Mouse (Mus musculus) embryonic facial prominence, embryonic 12.5 days (tissue): ENCODE data around the gene BC004004. TPM values are rescaled to one million over a fixed set of nuclear protein-coding genes. Genes with fewer than 3 reads are reported as not detected.
A peak's percentile ranks its signal among the peaks of the same experiment; 100 is the strongest.

Experiments
- ATAC-seq: fragments of 200-750 bp; cut with Nextera tagmentation; 2 replicates; pipeline ENCODE4 v1.8.0; 2017; ENCODE audit not compliant: insufficient number of reproducible peaks, insufficient read depth, low FRiP score, low TSS enrichment
- H3K27ac ChIP-seq: fragments of 300-500 bp; sonication (generic); 2 replicates; pipeline ENCODE4 v1.5.1; 2016; ENCODE audit warnings: mild to moderate bottlenecking
- H3K27me3 ChIP-seq: fragments of 300-500 bp; sonication (generic); 2 replicates; pipeline ENCODE4 v1.6.1; 2016; ENCODE audit warnings: mild to moderate bottlenecking, moderate library complexity
- H3K36me3 ChIP-seq: fragments of 300-500 bp; sonication (generic); 2 replicates; pipeline ENCODE4 v1.6.1; 2016; ENCODE audit warnings: mild to moderate bottlenecking
- H3K4me1 ChIP-seq: fragments of 300-500 bp; sonication (generic); 2 replicates; pipeline ENCODE4 v1.6.1; 2016
- H3K4me2 ChIP-seq: fragments of 300-500 bp; sonication (generic); replicated peaks from 2 replicates; pipeline ENCODE4 v1.6.1; 2016; ENCODE audit warnings: mild to moderate bottlenecking, moderate library complexity
- H3K4me3 ChIP-seq: fragments of 300-500 bp; sonication (generic); 2 replicates; pipeline ENCODE4 v1.5.1; 2016; ENCODE audit warnings: mild to moderate bottlenecking
- H3K9ac ChIP-seq: fragments of 300-500 bp; sonication (generic); 2 replicates; pipeline ENCODE4 v1.6.1; 2016; ENCODE audit warnings: mild to moderate bottlenecking, moderate library complexity
- H3K9me3 ChIP-seq: fragments of 300-500 bp; sonication (generic); 2 replicates; pipeline ENCODE4 v1.6.1; 2016; ENCODE audit warnings: mild to moderate bottlenecking, moderate library complexity
- WGBS: fragments of 180-500 bp; shearing (Covaris S2); methylation state at CpG from one replicate; pipeline ENCODE4 v1.1.7; 2016; 5-methylcytosine and 5-hydroxymethylcytosine counted together
- polyA plus RNA-seq: library from polyadenylated mRNA; unstranded; fragments of >200 nt; fragmentation: Nextera tagmentation; extraction: Ambion mirVana; gene quantifications from 2 replicates; pipeline ENCODE4 v1.2.1, GENCODE M21; 2016

BC004004 gene
- polyA plus RNA-seq, 1 experiment from 2014 or later: 56.5 TPM

DNA sequence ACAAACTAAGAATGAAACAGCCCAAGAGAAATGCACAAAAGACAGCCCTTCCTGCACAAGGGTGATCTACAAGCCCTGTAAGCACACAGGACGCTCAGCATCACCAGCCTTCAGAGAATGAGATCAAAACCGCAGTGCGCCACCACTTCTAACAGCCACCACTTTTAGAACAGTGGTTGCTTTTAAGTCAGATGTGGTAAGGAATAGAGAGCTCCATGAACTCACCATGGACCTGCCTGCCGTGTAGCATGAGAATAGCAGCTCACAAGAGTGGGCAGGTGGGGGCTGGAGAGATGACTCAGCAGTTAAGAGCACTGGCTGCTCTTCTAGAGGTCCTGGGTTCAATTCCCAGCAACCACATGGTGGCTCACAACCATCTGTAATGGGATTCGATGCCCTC is 11.8 kb downstream of the BC004004 start:
- no peak overlapping the region for H3K9ac ChIP-seq
- H3K27ac ChIP-seq: no peak overlapping the region
- no peak overlapping the region for H3K4me2 ChIP-seq
- no peak overlapping the region for H3K4me3 ChIP-seq
- WGBS: 91% methylated on average over 5 of the region's 5 CpGs
- H3K9me3 ChIP-seq: no peaks in the 10 kb centered on the region
- H3K4me1 ChIP-seq: no peaks in the 10 kb centered on the region
- ATAC-seq: no peak
- no peaks in the 10 kb centered on the region for H3K27me3 ChIP-seq
- peaks cover 22% of the 10 kb centered on the region for H3K36me3 ChIP-seq

DNA sequence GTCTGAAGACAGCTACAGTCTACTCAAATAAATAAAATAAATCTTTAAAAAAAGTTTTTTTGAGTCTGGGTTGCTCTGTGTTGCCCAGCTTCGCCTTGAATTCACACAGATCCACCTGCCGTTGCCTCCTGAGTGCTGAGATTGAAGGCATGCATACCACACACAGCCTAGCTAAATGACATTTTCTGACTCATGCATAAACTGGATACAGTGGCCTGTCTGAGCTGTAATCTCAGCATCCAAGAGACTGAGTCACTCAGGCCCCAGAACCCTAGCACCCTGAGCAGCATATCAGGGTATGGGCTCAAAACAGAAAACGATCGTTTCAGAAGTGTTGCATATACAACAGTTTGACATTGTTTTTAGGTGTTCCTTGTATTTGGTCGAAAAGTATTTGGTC is 13.0 kb downstream of the BC004004 start:
- H3K9me3 ChIP-seq: no peaks in the 10 kb centered on the region
- H3K9ac ChIP-seq: no peak overlapping the region
- H3K27ac ChIP-seq: no peak overlapping the region
- no peaks in the 10 kb centered on the region for H3K4me1 ChIP-seq
- 86% methylated on average over 5 of the region's 5 CpGs for whole genome bisulfite sequencing
- no peaks in the 10 kb centered on the region for H3K27me3 ChIP-seq
- no peak overlapping the region for H3K4me3 ChIP-seq
- no peak overlapping the region for H3K4me2 ChIP-seq
- H3K36me3 ChIP-seq: peaks cover 27% of the 10 kb centered on the region
- no peak for ATAC-seq

DNA sequence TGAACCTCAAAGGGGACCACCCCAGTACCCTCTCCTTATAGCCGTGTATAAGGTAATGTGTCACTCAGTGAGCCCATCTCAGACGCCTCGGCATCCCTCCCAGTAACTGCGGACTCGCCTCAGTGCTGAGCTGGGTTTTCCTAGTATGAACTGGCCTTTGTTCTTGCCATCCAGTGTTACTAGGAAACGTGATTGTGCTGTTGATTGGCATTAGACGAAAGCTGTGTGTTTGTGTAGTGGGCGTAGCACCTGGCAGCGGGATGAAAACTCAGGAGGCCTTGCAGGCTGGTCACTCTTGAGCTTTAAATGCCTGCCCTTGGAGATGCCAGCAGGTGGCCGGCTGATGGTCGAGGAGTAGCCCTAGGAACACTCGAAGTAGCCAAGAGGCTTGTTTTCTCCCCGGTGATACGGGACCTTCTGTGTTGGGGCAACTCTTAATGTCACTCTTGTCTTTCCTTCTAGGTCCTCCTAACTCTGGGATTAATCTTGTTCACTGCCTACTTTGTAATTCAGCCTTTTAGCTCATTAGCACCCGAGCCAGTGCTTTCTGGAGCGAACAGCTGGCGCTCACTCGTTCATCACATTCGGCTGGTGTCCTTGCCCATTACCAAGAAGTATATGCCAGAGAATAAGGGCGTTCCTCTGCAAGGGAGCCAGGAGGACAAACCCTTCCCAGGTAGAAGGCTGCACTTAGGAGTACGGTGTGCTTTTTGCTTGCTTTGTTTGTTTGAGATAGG is 13.8 kb downstream of the BC004004 start:
- Histone ChIP-seq H3K4me3 (no peak overlapping the region), H3K9me3 (no peaks in the 10 kb centered on the region), H3K27ac (no peak overlapping the region), H3K27me3 (no peaks in the 10 kb centered on the region), H3K4me1 (no peaks in the 10 kb centered on the region), H3K4me2 (no peak overlapping the region), H3K9ac (no peak overlapping the region), H3K36me3 (peaks cover 27% of the 10 kb centered on the region)
- no peak for ATAC-seq
- 79% methylated on average over 21 of the region's 21 CpGs for WGBS

DNA sequence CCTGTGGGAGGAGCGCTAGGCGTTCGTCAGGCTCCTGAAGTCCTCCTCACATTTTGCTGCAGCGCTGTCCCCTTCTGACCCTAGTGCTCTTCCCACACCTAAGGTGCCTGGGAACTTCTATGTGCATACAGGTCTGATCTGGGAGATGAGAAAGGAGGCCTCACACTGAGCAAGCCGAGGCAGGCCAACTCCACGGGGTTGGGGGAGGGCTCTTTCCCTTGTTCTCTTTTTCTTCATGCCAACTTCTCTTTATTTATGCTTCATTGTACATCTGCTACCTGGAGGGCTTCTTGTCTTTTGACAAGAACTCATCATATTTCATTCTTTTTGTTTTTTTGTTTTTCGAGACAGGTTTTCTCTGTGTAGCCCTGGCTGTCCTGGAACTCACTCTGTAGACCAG is 23.2 kb downstream of the BC004004 start:
- Histone ChIP-seq H3K27ac (no peak overlapping the region), H3K9me3 (no peaks in the 10 kb centered on the region), H3K4me3 (no peak overlapping the region), H3K4me1 (0 out of 2 replicates have a peak, but pooled peaks cover 3% of the 10 kb centered on the region), H3K36me3 (peaks cover 16% of the 10 kb centered on the region), H3K4me2 (no peak overlapping the region), H3K9ac (no peak overlapping the region), H3K27me3 (no peaks in the 10 kb centered on the region)
- 83% methylated on average over 7 of the region's 7 CpGs for WGBS
- ATAC-seq: no peak

DNA sequence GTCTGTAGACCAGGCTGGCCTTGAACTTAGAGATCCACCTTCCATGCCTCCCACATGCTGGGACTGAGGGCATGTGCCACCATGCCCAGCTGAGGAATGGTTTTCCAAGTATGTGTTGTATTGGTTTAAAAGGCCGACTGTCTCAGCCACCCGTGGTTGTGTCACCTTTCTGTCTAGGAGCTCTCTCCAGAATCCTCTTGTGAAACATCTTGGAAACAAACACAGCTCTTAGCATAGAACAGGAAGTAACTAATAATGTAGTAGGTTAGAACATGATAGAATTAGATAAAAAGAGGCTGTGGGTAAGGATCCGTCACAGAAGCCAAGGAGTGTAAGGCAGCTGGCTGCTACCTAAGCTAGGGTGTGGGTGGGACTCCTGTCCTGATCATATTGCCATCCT is 24.4 kb downstream of the BC004004 start:
- H3K4me2 ChIP-seq: no peak overlapping the region
- WGBS: 83% methylated on average over 3 of the region's 3 CpGs
- H3K4me1 ChIP-seq: peaks cover 7% of the 10 kb centered on the region; the same call in 1 of the 2 replicates
- no peak overlapping the region for H3K9ac ChIP-seq
- no peak overlapping the region for H3K4me3 ChIP-seq
- ATAC-seq: no peak
- H3K27me3 ChIP-seq: no peaks in the 10 kb centered on the region
- no peak overlapping the region for H3K27ac ChIP-seq
- H3K9me3 ChIP-seq: no peaks in the 10 kb centered on the region
- peaks cover 23% of the 10 kb centered on the region for H3K36me3 ChIP-seq

DNA sequence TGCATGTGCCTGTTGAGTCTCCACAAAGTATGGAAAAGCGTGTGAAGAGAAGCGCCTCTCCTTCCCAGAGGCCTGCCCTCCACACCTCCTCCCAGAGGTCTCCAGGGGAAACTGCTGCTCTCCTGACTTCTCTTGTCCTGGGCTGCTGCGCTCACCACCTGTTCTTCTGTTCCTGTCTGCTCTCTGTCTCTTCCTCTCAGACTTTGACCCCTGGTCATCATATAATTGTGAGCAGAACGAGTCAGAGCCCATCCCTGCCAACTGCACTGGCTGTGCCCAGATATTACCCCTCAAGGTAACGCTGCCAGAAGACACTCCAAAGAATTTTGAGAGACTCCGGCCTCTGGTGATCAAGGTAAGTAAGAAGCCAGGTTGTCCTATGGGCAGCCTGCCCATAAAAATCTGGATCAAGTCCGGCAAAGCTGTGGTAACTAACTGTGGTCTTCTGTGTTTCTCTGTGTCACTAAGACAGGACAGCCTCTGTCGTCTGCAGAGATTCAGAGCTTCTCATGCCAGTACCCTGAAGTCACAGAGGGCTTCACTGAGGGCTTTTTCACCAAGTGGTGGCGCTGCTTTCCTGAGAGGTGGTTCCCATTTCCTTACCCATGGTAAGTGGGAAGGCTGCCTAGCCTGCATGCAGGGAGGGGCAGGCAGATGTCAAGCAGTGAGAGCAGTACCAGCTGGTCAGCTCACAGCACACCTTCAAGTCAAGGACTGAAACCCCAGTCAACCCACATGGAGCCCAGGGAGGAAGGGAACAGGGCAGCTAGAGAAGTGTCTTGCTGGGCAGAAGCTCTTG is 25.4 kb downstream of the BC004004 start:
- Histone ChIP-seq H3K27ac (no peak overlapping the region), H3K4me2 (no peak overlapping the region), H3K36me3 (peaks cover 29% of the 10 kb centered on the region), H3K4me1 (peaks cover 7% of the 10 kb centered on the region; the same call in 1 of the 2 replicates), H3K4me3 (no peak overlapping the region), H3K27me3 (no peaks in the 10 kb centered on the region), H3K9ac (no peak overlapping the region), H3K9me3 (no peaks in the 10 kb centered on the region)
- WGBS: 73% methylated on average over 9 of the region's 9 CpGs
- ATAC-seq: no peak

DNA sequence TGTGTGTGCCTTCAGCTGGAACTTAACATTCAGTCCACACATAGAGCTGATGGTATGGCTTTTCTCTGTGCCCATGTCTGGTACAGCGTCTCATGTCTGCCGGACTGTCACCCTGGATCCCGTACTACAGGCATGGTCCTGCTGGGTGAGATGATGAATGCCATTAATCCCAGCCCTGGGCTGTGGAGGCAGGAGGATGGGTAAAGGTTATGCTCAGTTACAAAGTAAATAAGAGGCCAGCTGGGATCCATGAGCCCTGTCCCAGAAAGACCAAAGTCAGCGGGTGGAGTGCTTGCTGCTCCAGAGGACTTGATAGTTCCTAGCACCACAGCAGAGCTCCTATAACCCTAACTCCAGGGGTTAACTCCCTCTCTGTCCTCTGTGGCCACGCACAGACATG is 27.2 kb downstream of the BC004004 start:
- 56% methylated on average over 5 of the region's 5 CpGs for WGBS
- Histone ChIP-seq H3K27ac (no peak overlapping the region), H3K9ac (no peak overlapping the region), H3K4me2 (no peak overlapping the region), H3K4me1 (peaks cover 7% of the 10 kb centered on the region; the same call in 1 of the 2 replicates), H3K9me3 (no peaks in the 10 kb centered on the region), H3K27me3 (no peaks in the 10 kb centered on the region), H3K4me3 (no peak overlapping the region), H3K36me3 (peaks cover 39% of the 10 kb centered on the region)
- ATAC-seq: no peak

DNA sequence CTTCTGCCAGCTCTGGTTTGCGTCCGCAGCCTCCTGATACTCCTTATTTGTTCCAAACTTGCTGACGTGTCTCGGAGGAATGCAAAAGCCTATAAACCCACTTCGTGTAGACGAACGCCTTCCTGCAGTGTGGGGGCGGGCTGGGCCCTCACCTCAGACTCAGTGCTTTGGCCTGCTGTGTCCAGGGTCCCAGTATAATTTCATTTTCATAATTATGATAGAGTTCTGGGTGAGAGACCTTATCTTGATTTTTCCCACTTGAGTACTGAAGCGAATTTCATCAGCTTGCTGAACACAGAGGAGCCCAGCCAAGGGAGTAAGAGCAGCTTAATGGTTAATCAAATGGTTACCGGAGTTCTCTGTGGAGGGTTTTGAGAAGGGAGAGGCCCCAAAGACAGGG is 28.7 kb downstream of the BC004004 start:
- H3K36me3 ChIP-seq: peaks cover 39% of the 10 kb centered on the region
- no peak overlapping the region for H3K9ac ChIP-seq
- H3K9me3 ChIP-seq: no peaks in the 10 kb centered on the region
- no peak overlapping the region for H3K27ac ChIP-seq
- H3K4me1 ChIP-seq: peaks cover 11% of the 10 kb centered on the region; the same call in 1 of the 2 replicates
- no peaks in the 10 kb centered on the region for H3K27me3 ChIP-seq
- no peak overlapping the region for H3K4me2 ChIP-seq
- no peak for ATAC-seq
- H3K4me3 ChIP-seq: no peak overlapping the region
- WGBS: 42% methylated on average over 10 of the region's 10 CpGs

DNA sequence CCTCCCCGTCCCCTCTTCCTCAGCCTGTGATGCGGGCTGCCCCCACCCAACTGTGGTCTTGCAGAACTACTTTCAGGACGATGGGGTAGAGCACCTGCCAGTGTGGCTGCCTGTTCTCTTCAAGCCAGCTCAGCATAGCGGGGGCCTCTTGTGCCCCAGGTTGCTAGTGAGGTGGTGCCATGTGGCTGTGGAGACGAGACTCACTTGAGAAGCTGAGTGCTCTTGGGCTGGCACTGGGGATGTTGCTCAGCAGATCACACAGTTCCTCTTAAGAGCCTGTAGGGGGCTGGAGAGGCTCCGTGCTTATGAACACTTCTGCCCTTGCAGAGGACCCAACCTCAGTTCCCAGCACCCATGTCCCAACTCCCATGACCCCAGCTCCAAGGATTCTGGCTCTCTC is 29.2 kb downstream of the BC004004 start:
- peaks cover 39% of the 10 kb centered on the region for H3K36me3 ChIP-seq
- H3K4me3 ChIP-seq: no peak overlapping the region
- H3K27ac ChIP-seq: no peak overlapping the region
- no peak overlapping the region for H3K9ac ChIP-seq
- H3K4me1 ChIP-seq: peaks cover 16% of the 10 kb centered on the region; the same call in 1 of the 2 replicates
- 86% methylated on average over 6 of the region's 6 CpGs for WGBS
- ATAC-seq: no peak; the same call in 1 of the 2 replicates
- no peaks in the 10 kb centered on the region for H3K9me3 ChIP-seq
- H3K27me3 ChIP-seq: no peaks in the 10 kb centered on the region
- no peak overlapping the region for H3K4me2 ChIP-seq

DNA sequence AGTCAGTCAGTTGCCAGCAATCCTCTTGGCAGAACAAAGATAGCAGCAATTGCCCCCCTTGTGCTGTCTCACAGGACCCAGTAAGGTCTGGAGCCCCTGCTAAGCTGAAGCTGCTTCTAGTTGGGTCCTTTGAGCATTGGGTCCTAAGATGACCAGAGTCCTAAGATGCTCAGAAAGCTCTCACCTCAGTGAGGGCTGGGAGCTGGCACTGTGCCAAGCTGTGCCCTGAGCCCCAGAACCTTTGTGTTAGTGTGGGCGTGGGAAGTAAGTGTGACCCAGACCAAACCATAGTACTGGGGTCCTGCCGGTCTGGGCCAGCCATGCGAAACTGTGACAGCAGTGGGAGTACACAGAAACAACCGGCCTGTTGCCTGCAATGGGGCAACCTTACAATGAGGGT is 30.7 kb downstream of the BC004004 start:
- Histone ChIP-seq H3K36me3 (peaks cover 39% of the 10 kb centered on the region), H3K9ac (no peak overlapping the region), H3K4me3 (no peak overlapping the region), H3K4me1 (peaks cover 27% of the 10 kb centered on the region), H3K27ac (no peak overlapping the region), H3K9me3 (no peaks in the 10 kb centered on the region), H3K27me3 (no peaks in the 10 kb centered on the region), H3K4me2 (no peak overlapping the region)
- 91% methylated on average over 4 of the region's 4 CpGs for WGBS
- ATAC-seq: no peak

DNA sequence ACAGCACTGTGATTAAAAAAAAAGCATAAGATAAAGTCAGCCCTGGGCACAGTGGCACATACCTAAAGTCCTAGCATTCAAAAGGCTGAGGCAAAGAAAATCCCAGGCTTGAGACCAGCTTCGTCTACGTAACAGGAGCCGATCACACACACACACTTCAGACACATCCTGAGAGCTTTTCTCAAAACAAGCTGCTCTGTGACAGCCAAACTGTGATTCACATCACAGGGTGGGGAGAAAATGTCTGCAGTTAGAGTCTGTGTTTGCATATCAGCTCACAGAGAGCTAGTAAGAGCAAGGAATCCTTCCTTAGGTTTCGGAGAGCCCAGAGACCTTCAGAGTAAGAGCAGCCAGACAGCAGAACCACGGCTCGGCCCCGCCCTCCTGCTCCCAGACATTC is 32.3 kb downstream of the BC004004 start:
- Histone ChIP-seq H3K27me3 (no peaks in the 10 kb centered on the region), H3K4me2 (no peak overlapping the region), H3K4me1 (peaks cover 44% of the 10 kb centered on the region), H3K27ac (0 out of 2 replicates have a peak overlapping the region, but pooled peaks have one; percentile 9), H3K4me3 (no peak overlapping the region), H3K9ac (no peak overlapping the region), H3K36me3 (peaks cover 39% of the 10 kb centered on the region), H3K9me3 (no peaks in the 10 kb centered on the region)
- WGBS: 91% methylated on average over 7 of the region's 7 CpGs
- no peak for ATAC-seq

DNA sequence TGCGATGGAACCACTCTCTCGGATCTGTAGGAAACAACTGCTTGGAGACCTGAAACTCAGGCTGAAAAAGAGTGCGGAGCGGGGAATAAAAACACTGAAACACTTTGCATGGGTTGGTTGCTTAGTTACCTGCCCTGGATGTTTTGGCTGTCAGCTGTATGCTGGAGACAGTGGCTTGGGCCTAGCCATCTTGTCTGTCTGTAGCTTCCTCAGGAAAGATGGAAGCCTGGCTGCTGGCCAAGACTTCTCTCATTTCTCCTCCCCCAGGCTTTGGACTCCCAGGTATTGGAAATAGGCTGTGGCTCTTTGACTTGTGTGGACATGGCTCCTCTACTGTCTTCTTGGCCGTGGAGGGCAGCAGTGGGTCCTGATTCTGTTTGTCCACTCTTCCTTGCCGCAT is 32.8 kb downstream of the BC004004 start:
- Histone ChIP-seq H3K4me2 (no peak overlapping the region), H3K9me3 (no peaks in the 10 kb centered on the region), H3K9ac (no peak overlapping the region), H3K36me3 (peaks cover 39% of the 10 kb centered on the region), H3K4me1 (peaks cover 49% of the 10 kb centered on the region), H3K27me3 (no peaks in the 10 kb centered on the region), H3K27ac (0 out of 2 replicates have a peak overlapping the region, but pooled peaks have one; percentile 9), H3K4me3 (no peak overlapping the region)
- no peak for ATAC-seq
- 94% methylated on average over 6 of the region's 6 CpGs for WGBS
